ENCODE assay signal across 33 mouse cellular contexts in genomic region chr19:29487326-29488072, GRCm38 (mm10). TPM values are rescaled to one million over a fixed set of nuclear protein-coding genes. Genes with fewer than 3 reads are reported as not detected.
A peak's percentile ranks its signal among the peaks of the same experiment; 100 is the strongest.
DNase-seq lines count a peak whose midpoint lies in the region; ATAC-seq and TF ChIP-seq lines count a peak whose summit lies in the region.
"Had no signal": no experiment of that assay in that cellular context is flagged by ENCODE, and none has a peak within 500 bp of the region (broad histone marks: within the 10 kb centered on the region; RNA-seq: fewer than 3 reads in every experiment).

No protein-coding gene starts in this region.

- H3K9ac ChIP-seq in heart, embryonic 16.5 days (ENCODE audit: low read length): peak overlapping the region; percentile 13; the same call in 1 of the 2 replicates
- H3K9ac ChIP-seq in MEL (ENCODE audit: control insufficient read depth, low read depth, low read length, poor library complexity, severe bottlenecking): peak overlapping the region; percentile 28
- H3K9ac ChIP-seq in liver, embryonic 13.5 days: peak overlapping the region; percentile 16; the same call in 1 of the 2 replicates
- H3K9ac ChIP-seq: embryonic facial prominence, embryonic 13.5 days; forebrain, embryonic 15.5 days; hindbrain, embryonic 12.5 days; limb, embryonic 12.5 days; liver, embryonic 14.5 days; lung, embryonic 15.5 days; stomach, embryonic 15.5 days had no signal

- intact Hi-C loops in heart, postnatal 25 days (cut with DNase I): no loop called here

- no peak for ATAC-seq in heart, embryonic 16.5 days (replicated peaks; ENCODE audit: extremely low read depth, insufficient read depth, low FRiP score)
- ATAC-seq in liver, embryonic 13.5 days (ENCODE audit: low read depth): 0 out of 2 replicates have a peak, but pooled peaks have one; percentile 7
- ATAC-seq: CD4-positive, CD25-positive, alpha-beta regulatory T cell, adult 4 months; forebrain, embryonic 15.5 days; intestine, postnatal 0 days; midbrain, embryonic 16.5 days had no signal

- H3K27me3 ChIP-seq in heart, embryonic 16.5 days (ENCODE audit: control insufficient read depth, insufficient read depth, low read length): no peaks in the 10 kb centered on the region
- no peaks in the 10 kb centered on the region for H3K27me3 ChIP-seq in MEL (ENCODE audit: control insufficient read depth in 1 of 2, insufficient read depth in 2 of 2, low read length in 2 of 2)
- no peaks in the 10 kb centered on the region for H3K27me3 ChIP-seq in liver, embryonic 13.5 days
- H3K27me3 ChIP-seq in embryonic facial prominence, embryonic 10.5 days (replicated peaks; ENCODE audit: low read depth, poor library complexity, severe bottlenecking): no peaks in the 10 kb centered on the region
- H3K27me3 ChIP-seq: embryonic facial prominence, embryonic 13.5 days; forebrain, embryonic 15.5 days; hindbrain, embryonic 12.5 days; limb, embryonic 12.5 days; lung, embryonic 15.5 days; stomach, embryonic 15.5 days had no signal

- H3K4me3 ChIP-seq in heart, embryonic 16.5 days (ENCODE audit: low read length): no peak overlapping the region
- H3K4me3 ChIP-seq in MEL (ENCODE audit: control insufficient read depth in 1 of 2, insufficient read depth in 1 of 2, low read depth in 2 of 2, low read length in 2 of 2): no peak overlapping the region
- H3K4me3 ChIP-seq in bone marrow macrophage, adult 2 months (ENCODE audit: insufficient read depth, low read length): no peak overlapping the region
- H3K4me3 ChIP-seq in liver, embryonic 13.5 days (replicated peaks): no peak overlapping the region
- H3K4me3 ChIP-seq in embryonic facial prominence, embryonic 10.5 days: no peak overlapping the region
- H3K4me3 ChIP-seq: embryonic facial prominence, embryonic 13.5 days; forebrain, embryonic 10.5 days; forebrain, embryonic 15.5 days; hindbrain, embryonic 12.5 days; left cerebral cortex, adult 2 months; limb, embryonic 12.5 days; lung, embryonic 15.5 days; stomach, embryonic 15.5 days had no signal

- DNase-seq in heart, postnatal 25 days (ENCODE audit: low spot score): no peak
- DNase-seq in MEL (ENCODE audit: low read depth, low spot score): no peak
- DNase-seq in liver, embryonic 13.5 days: no peak
- DNase-seq in embryonic facial prominence, embryonic 10.5 days (ENCODE audit: low spot score): no peak
- no peak for DNase-seq in lung, postnatal 14 days
- no peak for DNase-seq in kidney, postnatal 4 days
- DNase-seq: adrenal gland, postnatal 36 days; cerebellum, adult 11 months; cerebellum, adult 9-10 months; cerebellum, postnatal 36 days; embryo, embryonic 11 days; gastrocnemius, postnatal 10 days; kidney, adult 9 months; kidney, postnatal 10 days; lung, postnatal 4 days; right cerebral cortex, postnatal 4 days had no signal

- peak; percentile 8 to 36; a peak in 1 of 4 replicates for TF ChIP-seq EP300 in MEL (IDR thresholded peaks at IDR 0.05; ENCODE audit: low read depth in 1 of 2, low read length in 2 of 2)

- H3K4me2 ChIP-seq in heart, embryonic 16.5 days (ENCODE audit: low read depth, low read length): no peak overlapping the region
- H3K4me2 ChIP-seq in liver, embryonic 13.5 days: no peak overlapping the region
- H3K4me2 ChIP-seq: embryonic facial prominence, embryonic 13.5 days; forebrain, embryonic 15.5 days; heart, embryonic 11.5 days; hindbrain, embryonic 12.5 days; limb, embryonic 12.5 days; lung, embryonic 15.5 days; midbrain, embryonic 11.5 days had no signal

- H3K9me3 ChIP-seq in heart, embryonic 16.5 days (replicated peaks; ENCODE audit: control insufficient read depth, low read length): no peaks in the 10 kb centered on the region
- H3K9me3 ChIP-seq in MEL (replicated peaks; ENCODE audit: insufficient read depth, low read length): no peaks in the 10 kb centered on the region
- H3K9me3 ChIP-seq in liver, embryonic 13.5 days (replicated peaks): no peaks in the 10 kb centered on the region
- no peaks in the 10 kb centered on the region for H3K9me3 ChIP-seq in embryonic facial prominence, embryonic 10.5 days
- H3K9me3 ChIP-seq: embryonic facial prominence, embryonic 13.5 days; forebrain, embryonic 10.5 days; forebrain, embryonic 15.5 days; hindbrain, embryonic 12.5 days; limb, embryonic 12.5 days; lung, embryonic 15.5 days; stomach, embryonic 15.5 days had no signal

- WGBS in heart, embryonic 16.5 days: 85% methylated on average over 14 of the region's 14 CpGs
- 66% methylated on average over 14 of the region's 14 CpGs for WGBS in liver, embryonic 13.5 days (ENCODE audit: insufficient replicate concordance)
- 89% methylated on average over 14 of the region's 14 CpGs for WGBS in embryonic facial prominence, embryonic 10.5 days

- no peaks in the 10 kb centered on the region for H3K79me2 ChIP-seq in MEL (ENCODE audit: control insufficient read depth, insufficient read depth, low read length, poor library complexity)

- TF ChIP-seq POLR2A in MEL (IDR thresholded peaks at IDR 0.05; ENCODE audit: control insufficient read depth in 1 of 2, insufficient read depth in 1 of 2, low read depth in 1 of 2, low read length in 2 of 2, poor library complexity in 1 of 2): no peak
- TF ChIP-seq POLR2A in bone marrow macrophage, adult 2 months (IDR thresholded peaks at IDR 0.05; ENCODE audit: borderline replicate concordance, low read depth, low read length): no peak

- no peak for TF ChIP-seq RAD21 in MEL (IDR thresholded peaks at IDR 0.05; ENCODE audit: low read depth, low read length)

- TF ChIP-seq CTCF in MEL (IDR thresholded peaks at IDR 0.05 in 2 of 3, conservative IDR thresholded peaks at IDR 0.05 in 1 of 3; ENCODE audit: control insufficient read depth in 1 of 3, insufficient read depth in 1 of 3, low read depth in 2 of 3, low read length in 3 of 3, poor library complexity in 1 of 3, severe bottlenecking in 1 of 3): no peak
- no peak for TF ChIP-seq CTCF in bone marrow macrophage, adult 2 months (IDR thresholded peaks at IDR 0.05; ENCODE audit: low read depth, low read length)

- H3K36me3 ChIP-seq in heart, embryonic 16.5 days (ENCODE audit: control insufficient read depth, insufficient read depth): no peaks in the 10 kb centered on the region
- peaks cover 0 to 21% of the 10 kb centered on the region in 2 experiments; a peak in 2 of 4 replicates for H3K36me3 ChIP-seq in MEL (ENCODE audit: control insufficient read depth in 1 of 2, insufficient read depth in 2 of 2, low read length in 2 of 2)
- no peaks in the 10 kb centered on the region for H3K36me3 ChIP-seq in liver, embryonic 13.5 days
- no peaks in the 10 kb centered on the region for H3K36me3 ChIP-seq in embryonic facial prominence, embryonic 10.5 days (replicated peaks)
- H3K36me3 ChIP-seq: embryonic facial prominence, embryonic 13.5 days; forebrain, embryonic 10.5 days; forebrain, embryonic 15.5 days; hindbrain, embryonic 12.5 days; limb, embryonic 12.5 days; lung, embryonic 15.5 days; stomach, embryonic 15.5 days had no signal

- H3K4me1 ChIP-seq in heart, embryonic 16.5 days (ENCODE audit: control insufficient read depth, insufficient read depth, low read length): no peaks in the 10 kb centered on the region; the same call in 1 of the 2 replicates
- H3K4me1 ChIP-seq in MEL (ENCODE audit: control insufficient read depth in 1 of 2, insufficient read depth in 2 of 2, low read length in 2 of 2): peaks cover 6 to 31% of the 10 kb centered on the region in 2 experiments
- H3K4me1 ChIP-seq in bone marrow macrophage, adult 2 months (ENCODE audit: control insufficient read depth, insufficient read depth, low read length): peaks cover 54% of the 10 kb centered on the region
- H3K4me1 ChIP-seq in liver, embryonic 13.5 days (replicated peaks): peaks cover 22% of the 10 kb centered on the region
- peaks cover 9% of the 10 kb centered on the region; the same call in 1 of the 2 replicates for H3K4me1 ChIP-seq in embryonic facial prominence, embryonic 10.5 days
- H3K4me1 ChIP-seq: forebrain, embryonic 15.5 days; limb, embryonic 12.5 days; stomach, embryonic 15.5 days had no signal

- H3K27ac ChIP-seq in heart, embryonic 16.5 days (ENCODE audit: low read length): no peak overlapping the region
- no peak overlapping the region for H3K27ac ChIP-seq in MEL (ENCODE audit: control insufficient read depth, low read depth, low read length)
- peak overlapping the region; percentile 99 for H3K27ac ChIP-seq in bone marrow macrophage, adult 2 months (ENCODE audit: insufficient read depth, low read depth, low read length)
- 0 out of 2 replicates have a peak overlapping the region, but pooled peaks have one; percentile 21 for H3K27ac ChIP-seq in liver, embryonic 13.5 days
- no peak overlapping the region for H3K27ac ChIP-seq in embryonic facial prominence, embryonic 10.5 days (replicated peaks)
- H3K27ac ChIP-seq: embryonic facial prominence, embryonic 13.5 days; forebrain, embryonic 10.5 days; forebrain, embryonic 15.5 days; hindbrain, embryonic 12.5 days; hindbrain, postnatal 0 days; left cerebral cortex, adult 2 months; limb, embryonic 12.5 days; liver, embryonic 14.5 days; lung, embryonic 15.5 days; stomach, embryonic 15.5 days had no signal

TF ChIP-seq in MEL, 35 proteins besides CTCF, POLR2A, EP300 and RAD21 (continues in another document):
- no peak for TF ChIP-seq NELFE (IDR thresholded peaks at IDR 0.05; ENCODE audit: low read depth, low read length)
- no peak; the same call in 1 of the 2 replicates for TF ChIP-seq RCOR1 (IDR thresholded peaks at IDR 0.05; ENCODE audit: low read depth, low read length)
- no peak for TF ChIP-seq MYB (IDR thresholded peaks at IDR 0.05; ENCODE audit: low read depth, low read length)
- TF ChIP-seq ZKSCAN1 (IDR thresholded peaks at IDR 0.05; ENCODE audit: low read depth, low read length): no peak
- TF ChIP-seq ZC3H11A (IDR thresholded peaks at IDR 0.05; ENCODE audit: low read depth, low read length): no peak
- no peak for TF ChIP-seq USF2 (IDR thresholded peaks at IDR 0.05; ENCODE audit: borderline replicate concordance in 1 of 2, insufficient read depth in 1 of 2, low read depth in 1 of 2, low read length in 2 of 2)
- TF ChIP-seq BHLHE40 (IDR thresholded peaks at IDR 0.05; ENCODE audit: borderline replicate concordance, low read depth, low read length): no peak
- no peak for TF ChIP-seq SMC3 (IDR thresholded peaks at IDR 0.05; ENCODE audit: low read depth, low read length)
- no peak for TF ChIP-seq TAL1 (IDR thresholded peaks at IDR 0.05; ENCODE audit: low read length)
- TF ChIP-seq GATA1 (IDR thresholded peaks at IDR 0.05; ENCODE audit: low read depth, low read length): peak; percentile 53
- no peak for TF ChIP-seq POLR2AphosphoS2 (IDR thresholded peaks at IDR 0.05; ENCODE audit: low read length)

RNA-seq across cellular contexts. Expression of gene Ric1, which starts 34.6 kb away (rescaled TPM):
- 6.7 and 6.9 TPM in 2 replicates for polyA plus RNA-seq in heart, embryonic 16.5 days (2015; fragmentation: Nextera tagmentation; extraction: Ambion mirVana)
- total RNA-seq in heart, postnatal 25 days (2021): 10 to 100 TPM; 20.0 to 23.8 TPM
- total RNA-seq in MEL (2012; rRNA removed): 41.0 and 43.8 TPM in 2 replicates
- polyA plus RNA-seq in MEL (2012; ENCODE audit: insufficient read depth in 1 of 2, insufficient read length in 2 of 2, low read depth in 1 of 2, low replicate concordance in 2 of 2, missing spikeins in 1 of 2): 10 to 100 TPM; 54.2 to 77.2 TPM
- 22.5 and 23.1 TPM in 2 replicates for polyA plus RNA-seq in bone marrow macrophage, adult 2 months (2012; ENCODE audit: insufficient read depth, insufficient read length, missing spikeins)
- 3.4 and 3.6 TPM in 2 replicates for polyA plus RNA-seq in liver, embryonic 13.5 days (2015; fragmentation: Nextera tagmentation; extraction: Ambion mirVana)
- polyA plus RNA-seq in embryonic facial prominence, embryonic 10.5 days (2016; fragmentation: Nextera tagmentation; extraction: Ambion mirVana): 17.1 and 20.0 TPM in 2 replicates

Comparison
In these comparisons a context has a peak if more than half of its experiments do, and no peak if none do; other contexts are left out.
1. H3K27ac ChIP-seq: peak in bone marrow macrophage, adult 2 months (single experiment) and liver, embryonic 13.5 days (single experiment); none in heart, embryonic 16.5 days (single experiment), MEL (single experiment) and embryonic facial prominence, embryonic 10.5 days (single experiment).
2. Peak in every context shown above with its lines, with median percentiles within 50 percentile points of each other: H3K9ac ChIP-seq.